Mouse (Mus musculus): ENCODE results near the gene Rbm17. TPM values are rescaled to one million over a fixed set of nuclear protein-coding genes. Genes with fewer than 3 reads are reported as not detected.
"Not testable (repeated sequence)": the region's sequence is repeated elsewhere in the genome, so short reads cannot be mapped to it uniquely, and the experiment has no call there.

The Rbm17 gene
- polyA plus RNA-seq, 1 experiment from 2014 or later: 119 TPM

- Histone ChIP-seq H3K36me3 (ENCODE audit: inconsistent target) (no peaks in the 10 kb centered on the region), H3K79me2 (ENCODE audit: inconsistent target) (no peaks in the 10 kb centered on the region), H3K27ac (no peak overlapping the region), H3K4me3 (ENCODE audit: inconsistent target) (no peak overlapping the region)
- 83% methylated on average over 2 of the region's 2 CpGs for WGBS (ENCODE audit: missing documents)
These were observed 15.6 kb upstream of the Rbm17 start for GRCm38 (mm10) chr2:11619598-11619997.

DNA sequence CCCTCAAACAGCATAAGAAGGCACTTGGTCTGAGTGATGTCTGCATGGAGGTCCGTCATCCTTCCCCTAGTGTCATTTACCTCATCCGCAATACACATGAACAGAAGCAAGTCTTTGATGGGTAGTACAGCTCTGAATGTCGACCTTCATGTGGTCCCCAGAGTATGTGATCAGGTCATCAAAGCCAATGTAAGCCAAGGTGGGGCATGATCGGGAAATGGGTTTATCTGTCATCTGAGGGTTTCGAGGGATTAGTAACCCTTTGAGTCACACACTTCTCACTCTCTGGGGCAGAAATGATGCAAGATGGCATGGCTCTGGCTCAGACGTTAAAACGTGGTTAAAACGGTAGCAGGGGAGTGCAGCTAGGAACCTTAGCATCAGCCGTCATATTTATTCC lies 12.9 kb upstream of the Rbm17 start:
- H3K4me3 ChIP-seq (ENCODE audit: inconsistent target): no peak overlapping the region
- H3K27ac ChIP-seq: no peak overlapping the region
- WGBS (ENCODE audit: missing documents): 87% methylated on average over 8 of the region's 9 CpGs
- H3K36me3 ChIP-seq (ENCODE audit: inconsistent target): no peaks in the 10 kb centered on the region
- no peaks in the 10 kb centered on the region for H3K79me2 ChIP-seq (ENCODE audit: inconsistent target)

DNA sequence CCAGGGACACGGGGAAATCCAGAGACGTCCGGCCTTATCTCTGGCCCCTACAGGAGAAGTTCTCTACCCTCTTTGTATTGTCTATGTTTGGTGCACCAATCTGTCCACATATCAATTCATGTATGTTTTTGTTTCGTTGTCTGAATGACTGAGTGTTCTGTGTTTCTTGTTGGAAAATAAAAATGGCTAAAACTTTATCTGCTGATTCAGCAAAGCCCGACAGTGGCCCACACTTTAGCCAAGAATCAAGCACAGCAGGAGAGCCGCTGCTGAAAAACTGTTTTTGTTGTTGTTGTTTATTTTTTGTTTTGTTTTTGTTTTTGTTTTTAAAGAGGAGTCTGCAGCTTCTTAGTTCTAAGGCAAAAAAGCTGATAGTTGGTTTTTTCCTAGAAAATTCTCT lies 9.0 kb upstream of the Rbm17 start:
- not testable (repeated sequence) for H3K27ac ChIP-seq; H3K36me3 ChIP-seq (ENCODE audit: inconsistent target); H3K79me2 ChIP-seq (ENCODE audit: inconsistent target); H3K4me3 ChIP-seq (ENCODE audit: inconsistent target)
- 92% methylated on average over 6 of the region's 6 CpGs for WGBS (ENCODE audit: missing documents)

GRCm38 (mm10) chr2:11606718-11607117 lies 2.8 kb upstream of the Rbm17 start:
- not testable (repeated sequence) for H3K4me3 ChIP-seq (ENCODE audit: inconsistent target); H3K36me3 ChIP-seq (ENCODE audit: inconsistent target); H3K27ac ChIP-seq
- 79% methylated on average over 4 of the region's 4 CpGs for WGBS (ENCODE audit: missing documents)
- H3K79me2 ChIP-seq (ENCODE audit: inconsistent target): peaks cover 10% of the 10 kb centered on the region

GRCm38 (mm10) chr2:11604911-11605310 lies 958 bp upstream of the Rbm17 start:
- 0 out of 2 replicates have a peak, but pooled peaks cover 4% of the 10 kb centered on the region for H3K36me3 ChIP-seq (ENCODE audit: inconsistent target)
- H3K4me3 ChIP-seq (ENCODE audit: inconsistent target): no peak overlapping the region
- peaks cover 28% of the 10 kb centered on the region for H3K79me2 ChIP-seq (ENCODE audit: inconsistent target)
- H3K27ac ChIP-seq: no peak overlapping the region

GRCm38 (mm10) chr2:11602506-11603489 lies 1.2 kb downstream of the Rbm17 start:
- peaks cover 6% of the 10 kb centered on the region; the same call in 1 of the 2 replicates for H3K36me3 ChIP-seq (ENCODE audit: inconsistent target)
- H3K27ac ChIP-seq: peak overlapping the region; percentile 45
- peaks cover 49% of the 10 kb centered on the region for H3K79me2 ChIP-seq (ENCODE audit: inconsistent target)
- H3K4me3 ChIP-seq (ENCODE audit: inconsistent target): peak overlapping the region; percentile 91
- WGBS (ENCODE audit: missing documents): under 1% methylated on average over 77 of the region's 78 CpGs

GRCm38 (mm10) chr2:11601795-11602194 lies 2.2 kb downstream of the Rbm17 start:
- peak overlapping the region; percentile 45; the same call in 1 of the 2 replicates for H3K27ac ChIP-seq
- peaks cover 59% of the 10 kb centered on the region for H3K79me2 ChIP-seq (ENCODE audit: inconsistent target)
- H3K4me3 ChIP-seq (ENCODE audit: inconsistent target): peak overlapping the region; percentile 91
- WGBS (ENCODE audit: missing documents): 95% methylated on average over 6 of the region's 6 CpGs
- peaks cover 16% of the 10 kb centered on the region; the same call in 1 of the 2 replicates for H3K36me3 ChIP-seq (ENCODE audit: inconsistent target)

DNA sequence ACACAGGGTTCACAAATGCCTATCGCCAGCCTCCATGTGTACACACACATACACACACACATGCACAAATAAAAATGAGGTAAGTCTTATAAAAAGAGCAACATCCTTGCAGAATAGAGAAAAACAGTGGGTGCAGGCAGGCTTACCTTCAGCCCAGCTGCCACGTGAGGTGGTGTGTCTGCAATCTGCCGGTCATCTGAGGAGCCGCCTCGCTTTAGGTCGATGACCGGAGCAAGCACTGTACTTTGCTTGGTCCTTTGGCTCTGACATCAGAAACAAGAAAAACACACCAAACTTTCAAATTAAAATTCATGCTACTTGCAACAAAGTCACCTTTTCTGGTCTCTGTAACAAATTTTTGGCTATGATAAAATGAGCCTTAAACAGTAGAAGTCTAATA lies 6.0 kb downstream of the Rbm17 start:
- 100% methylated on average over 7 of the region's 7 CpGs for WGBS (ENCODE audit: missing documents)
- Histone ChIP-seq H3K4me3 (ENCODE audit: inconsistent target) (no peak overlapping the region), H3K27ac (no peak overlapping the region), H3K79me2 (ENCODE audit: inconsistent target) (peaks cover 69% of the 10 kb centered on the region), H3K36me3 (ENCODE audit: inconsistent target) (peaks cover 47% of the 10 kb centered on the region)

GRCm38 (mm10) chr2:11596690-11597089 lies 7.3 kb downstream of the Rbm17 start:
- WGBS (ENCODE audit: missing documents): 92% methylated on average over 2 of the region's 2 CpGs
- Histone ChIP-seq H3K79me2 (ENCODE audit: inconsistent target) (peaks cover 58% of the 10 kb centered on the region), H3K4me3 (ENCODE audit: inconsistent target) (no peak overlapping the region), H3K27ac (no peak overlapping the region), H3K36me3 (ENCODE audit: inconsistent target) (peaks cover 59% of the 10 kb centered on the region)

DNA sequence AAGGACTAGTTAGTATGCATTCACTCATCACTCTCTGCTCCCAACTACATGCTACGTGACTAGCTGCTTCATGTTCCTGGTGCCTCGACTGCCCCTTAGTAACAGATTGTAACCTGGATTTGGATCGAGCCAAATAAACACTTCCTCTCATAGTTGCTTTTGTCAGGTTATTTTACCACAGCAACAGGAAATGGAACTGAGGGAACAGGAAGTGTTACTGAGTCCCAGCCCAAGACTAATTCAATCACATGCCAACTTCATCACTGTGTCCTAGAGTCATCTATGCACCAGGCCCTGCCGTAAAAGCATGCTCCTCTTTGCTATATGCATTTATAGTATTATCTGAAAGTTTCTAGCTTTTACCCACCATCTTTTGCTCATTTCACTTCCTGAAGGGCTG lies 16.0 kb downstream of the Rbm17 start:
- Histone ChIP-seq H3K27ac (peak overlapping the region; percentile 89), H3K36me3 (ENCODE audit: inconsistent target) (peaks cover 72% of the 10 kb centered on the region), H3K79me2 (ENCODE audit: inconsistent target) (no peaks in the 10 kb centered on the region), H3K4me3 (ENCODE audit: inconsistent target) (no peak overlapping the region)
- 52% methylated on average over 4 of the region's 4 CpGs for WGBS (ENCODE audit: missing documents)

- 0 out of 2 replicates have a peak, but pooled peaks cover 6% of the 10 kb centered on the region for H3K36me3 ChIP-seq (ENCODE audit: inconsistent target)
- no peak overlapping the region for H3K27ac ChIP-seq
- H3K4me3 ChIP-seq (ENCODE audit: inconsistent target): no peak overlapping the region
- 100% methylated on average over 4 of the region's 4 CpGs for whole genome bisulfite sequencing (ENCODE audit: missing documents)
- H3K79me2 ChIP-seq (ENCODE audit: inconsistent target): no peaks in the 10 kb centered on the region
These were observed 24.6 kb downstream of the Rbm17 start for GRCm38 (mm10) chr2:11579399-11579798.

GRCm38 (mm10) chr2:11578187-11578586 lies 25.8 kb downstream of the Rbm17 start:
- 93% methylated on average over 6 of the region's 6 CpGs for WGBS (ENCODE audit: missing documents)
- H3K79me2 ChIP-seq (ENCODE audit: inconsistent target): no peaks in the 10 kb centered on the region
- no peak overlapping the region for H3K4me3 ChIP-seq (ENCODE audit: inconsistent target)
- H3K27ac ChIP-seq: no peak overlapping the region
- H3K36me3 ChIP-seq (ENCODE audit: inconsistent target): no peaks in the 10 kb centered on the region

DNA sequence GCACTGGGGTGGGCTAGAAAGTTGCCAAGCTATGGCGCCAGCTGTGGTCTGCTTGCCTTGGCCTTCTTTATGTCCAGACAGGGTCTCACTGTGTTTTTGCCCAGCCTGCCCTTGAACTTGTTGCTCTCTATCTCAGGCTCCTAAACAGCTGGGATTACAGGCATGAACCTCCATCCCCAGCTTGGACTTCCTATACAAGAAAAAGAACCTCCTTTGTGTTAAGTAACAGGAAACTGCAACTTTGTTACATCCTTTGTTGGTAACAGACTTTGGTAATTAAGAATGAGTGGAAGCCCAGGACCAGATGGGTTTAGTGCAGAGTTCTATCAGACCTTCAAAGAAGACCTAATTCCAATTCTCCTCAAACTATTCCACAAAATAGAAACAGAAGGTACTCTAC lies 30.3 kb downstream of the Rbm17 start:
- 100% methylated on average over 1 of the region's 1 CpGs for WGBS (ENCODE audit: missing documents)
- no peak overlapping the region for H3K4me3 ChIP-seq (ENCODE audit: inconsistent target)
- no peaks in the 10 kb centered on the region for H3K79me2 ChIP-seq (ENCODE audit: inconsistent target)
- no peaks in the 10 kb centered on the region for H3K36me3 ChIP-seq (ENCODE audit: inconsistent target)
- no peak overlapping the region for H3K27ac ChIP-seq

DNA sequence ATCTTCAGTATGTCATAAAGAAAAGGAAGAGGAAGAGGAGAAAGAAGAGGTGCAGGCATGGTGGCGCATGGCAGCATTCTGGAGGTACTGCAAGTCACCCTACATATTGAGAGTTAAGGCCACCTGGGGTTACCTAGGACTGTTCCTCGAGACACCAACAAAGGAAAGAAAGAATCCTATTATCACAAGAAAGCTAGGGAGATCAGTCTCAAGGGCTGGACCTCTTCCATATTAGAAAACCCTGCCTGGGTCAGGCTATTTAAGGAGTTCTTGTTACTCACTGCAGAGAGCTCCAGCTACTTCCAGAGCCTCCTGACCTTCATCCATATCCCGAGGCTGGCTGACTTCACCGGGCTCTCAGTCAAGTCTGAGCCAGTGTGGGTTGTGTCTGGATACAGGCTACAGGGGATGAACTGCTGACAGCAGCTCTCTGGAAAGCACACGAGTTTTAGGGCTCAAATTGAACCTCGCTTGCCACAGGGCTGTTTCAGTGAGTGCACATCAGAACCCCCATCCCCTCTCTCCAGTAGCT lies 32.9 kb downstream of the Rbm17 start:
- WGBS (ENCODE audit: missing documents): 90% methylated on average over 6 of the region's 6 CpGs
- Histone ChIP-seq H3K36me3 (ENCODE audit: inconsistent target) (no peaks in the 10 kb centered on the region), H3K27ac (no peak overlapping the region), H3K4me3 (ENCODE audit: inconsistent target) (no peak overlapping the region), H3K79me2 (ENCODE audit: inconsistent target) (no peaks in the 10 kb centered on the region)

- no peak overlapping the region for H3K27ac ChIP-seq
- H3K36me3 ChIP-seq (ENCODE audit: inconsistent target): no peaks in the 10 kb centered on the region
- WGBS (ENCODE audit: missing documents): 90% methylated on average over 6 of the region's 7 CpGs
- H3K4me3 ChIP-seq (ENCODE audit: inconsistent target): no peak overlapping the region
- no peaks in the 10 kb centered on the region for H3K79me2 ChIP-seq (ENCODE audit: inconsistent target)
These were observed 35.5 kb downstream of the Rbm17 start for GRCm38 (mm10) chr2:11568471-11568870.

Data from macrophage (primary cell).